Mouse (Mus musculus) hindbrain, embryonic 16.5 days (tissue): ENCODE data around the gene Cars2. TPM values are rescaled to one million over a fixed set of nuclear protein-coding genes. Genes with fewer than 3 reads are reported as not detected.

Experiments
- ATAC-seq: fragments of 200-750 bp; cut with Nextera tagmentation; 2 replicates; pipeline ENCODE4 v1.8.0; 2017; ENCODE audit warnings: moderate TSS enrichment, moderate library complexity
- H3K27ac ChIP-seq: fragments of 300-500 bp; sonication (generic); 2 replicates; pipeline ENCODE4 v1.5.1; 2014; ENCODE audit warnings: low read depth, mild to moderate bottlenecking, control low read depth, low read length, moderate library complexity
- H3K27me3 ChIP-seq: fragments of 300-500 bp; sonication (generic); replicated peaks from 2 replicates; pipeline ENCODE4 v1.6.1; 2014; ENCODE audit warnings: low read length; ENCODE audit not compliant: control insufficient read depth, insufficient read depth
- H3K36me3 ChIP-seq: fragments of 300-500 bp; sonication (generic); 2 replicates; pipeline ENCODE4 v1.6.1; 2014; ENCODE audit warnings: mild to moderate bottlenecking, low read length, moderate library complexity, mixed read lengths; ENCODE audit not compliant: control insufficient read depth, insufficient read depth
- H3K4me1 ChIP-seq: fragments of 300-500 bp; sonication (generic); 2 replicates; pipeline ENCODE4 v1.6.1; 2014; ENCODE audit warnings: low read depth, low read length; ENCODE audit not compliant: control insufficient read depth, insufficient read depth
- H3K4me2 ChIP-seq: fragments of 300-500 bp; sonication (generic); 2 replicates; pipeline ENCODE4 v1.6.1; 2014; ENCODE audit warnings: mild to moderate bottlenecking, low read length, control low read depth, moderate library complexity
- H3K4me3 ChIP-seq: fragments of 300-500 bp; sonication (generic); 2 replicates; pipeline ENCODE4 v1.5.1; 2014; ENCODE audit warnings: mild to moderate bottlenecking, low read length, control low read depth, moderate library complexity
- H3K9ac ChIP-seq: fragments of 300-500 bp; sonication (generic); 2 replicates; pipeline ENCODE4 v1.6.1; 2014; ENCODE audit warnings: low read depth, mild to moderate bottlenecking, control low read depth, low read length, moderate library complexity
- H3K9me3 ChIP-seq: fragments of 300-500 bp; sonication (generic); 2 replicates; pipeline ENCODE4 v1.6.1; 2014; ENCODE audit warnings: mild to moderate bottlenecking, low read length, moderate library complexity; ENCODE audit not compliant: control insufficient read depth
- WGBS: fragments of 180-500 bp; shearing (Covaris S2); extraction: QIAGEN DNeasy Blood & Tissue Kit; methylation state at CpG from one replicate; pipeline ENCODE4 v1.1.7; 2014; 5-methylcytosine and 5-hydroxymethylcytosine counted together
- polyA plus RNA-seq: library from polyadenylated mRNA; unstranded; fragments of >200 nt; fragmentation: Nextera tagmentation; extraction: Ambion mirVana; gene quantifications from 2 replicates; pipeline ENCODE4 v1.2.1, GENCODE M21; 2015

The Cars2 gene
- polyA plus RNA-seq, 1 experiment from 2014 or later: 25.2 TPM

GRCm38 (mm10) chr8:11481876-11482275 lies 68.7 kb downstream of the Cars2 start:
- peaks cover 12% of the 10 kb centered on the region for H3K4me1 ChIP-seq
- no peaks in the 10 kb centered on the region for H3K9me3 ChIP-seq
- no peaks in the 10 kb centered on the region for H3K36me3 ChIP-seq
- H3K9ac ChIP-seq: no peak overlapping the region
- no peak overlapping the region for H3K27ac ChIP-seq
- ATAC-seq: no peak
- no peak overlapping the region for H3K4me3 ChIP-seq
- WGBS: 48% methylated on average over 3 of the region's 3 CpGs
- peaks cover 27% of the 10 kb centered on the region for H3K27me3 ChIP-seq
- H3K4me2 ChIP-seq: no peak overlapping the region

- Histone ChIP-seq H3K4me2 (no peak overlapping the region), H3K27me3 (peaks cover 47% of the 10 kb centered on the region), H3K4me3 (no peak overlapping the region), H3K36me3 (no peaks in the 10 kb centered on the region), H3K27ac (no peak overlapping the region), H3K4me1 (peaks cover 17% of the 10 kb centered on the region), H3K9ac (no peak overlapping the region), H3K9me3 (no peaks in the 10 kb centered on the region)
- 8% methylated on average over 14 of the region's 14 CpGs for WGBS
- ATAC-seq: no peak
Observed at GRCm38 (mm10) chr8:11479591-11479990, 71.0 kb downstream of the Cars2 start.

DNA sequence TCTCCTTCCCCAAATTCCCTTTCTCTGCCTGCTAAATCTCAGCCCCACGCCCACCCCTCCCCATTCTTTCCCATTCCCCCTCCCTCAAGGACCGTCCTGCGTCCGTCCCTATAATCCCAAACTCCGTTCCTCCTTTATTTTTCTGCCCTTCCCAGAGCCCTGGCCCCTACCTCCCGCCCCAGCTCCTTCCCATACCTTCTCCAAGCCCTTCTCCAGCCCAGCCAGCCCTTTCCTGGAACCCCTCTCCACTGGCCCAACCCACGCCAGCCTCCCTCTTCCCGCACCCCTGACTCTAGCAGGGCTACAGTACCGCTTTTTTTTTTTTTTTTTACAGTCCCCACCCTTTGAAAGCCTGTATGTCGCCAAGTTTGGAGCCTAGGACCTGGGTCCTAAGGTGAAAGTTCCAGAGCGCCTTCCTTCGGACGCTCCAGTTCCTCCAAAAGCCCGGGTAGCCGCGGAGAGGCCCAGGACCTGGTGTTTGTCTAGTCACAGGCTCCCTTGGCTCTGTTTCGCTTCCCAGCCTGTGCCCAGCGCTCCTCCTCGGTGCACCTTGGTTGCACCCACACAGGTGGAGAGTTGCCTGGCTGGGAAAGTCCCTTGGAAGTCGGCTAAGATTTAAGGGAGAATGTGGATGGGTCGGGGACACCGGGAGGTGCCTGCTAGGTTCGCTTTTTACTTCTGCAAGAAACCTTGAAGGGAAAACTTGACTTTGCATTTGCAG lies 71.6 kb downstream of the Cars2 start:
- peaks cover 47% of the 10 kb centered on the region for H3K27me3 ChIP-seq
- no peaks in the 10 kb centered on the region for H3K9me3 ChIP-seq
- H3K4me3 ChIP-seq: peak overlapping the region; percentile 57
- H3K27ac ChIP-seq: no peak overlapping the region
- peaks cover 17% of the 10 kb centered on the region for H3K4me1 ChIP-seq
- no peak for ATAC-seq
- H3K36me3 ChIP-seq: no peaks in the 10 kb centered on the region
- WGBS: 3% methylated on average over 23 of the region's 23 CpGs
- no peak overlapping the region; the same call in 1 of the 2 replicates for H3K9ac ChIP-seq
- H3K4me2 ChIP-seq: peak overlapping the region; percentile 100

DNA sequence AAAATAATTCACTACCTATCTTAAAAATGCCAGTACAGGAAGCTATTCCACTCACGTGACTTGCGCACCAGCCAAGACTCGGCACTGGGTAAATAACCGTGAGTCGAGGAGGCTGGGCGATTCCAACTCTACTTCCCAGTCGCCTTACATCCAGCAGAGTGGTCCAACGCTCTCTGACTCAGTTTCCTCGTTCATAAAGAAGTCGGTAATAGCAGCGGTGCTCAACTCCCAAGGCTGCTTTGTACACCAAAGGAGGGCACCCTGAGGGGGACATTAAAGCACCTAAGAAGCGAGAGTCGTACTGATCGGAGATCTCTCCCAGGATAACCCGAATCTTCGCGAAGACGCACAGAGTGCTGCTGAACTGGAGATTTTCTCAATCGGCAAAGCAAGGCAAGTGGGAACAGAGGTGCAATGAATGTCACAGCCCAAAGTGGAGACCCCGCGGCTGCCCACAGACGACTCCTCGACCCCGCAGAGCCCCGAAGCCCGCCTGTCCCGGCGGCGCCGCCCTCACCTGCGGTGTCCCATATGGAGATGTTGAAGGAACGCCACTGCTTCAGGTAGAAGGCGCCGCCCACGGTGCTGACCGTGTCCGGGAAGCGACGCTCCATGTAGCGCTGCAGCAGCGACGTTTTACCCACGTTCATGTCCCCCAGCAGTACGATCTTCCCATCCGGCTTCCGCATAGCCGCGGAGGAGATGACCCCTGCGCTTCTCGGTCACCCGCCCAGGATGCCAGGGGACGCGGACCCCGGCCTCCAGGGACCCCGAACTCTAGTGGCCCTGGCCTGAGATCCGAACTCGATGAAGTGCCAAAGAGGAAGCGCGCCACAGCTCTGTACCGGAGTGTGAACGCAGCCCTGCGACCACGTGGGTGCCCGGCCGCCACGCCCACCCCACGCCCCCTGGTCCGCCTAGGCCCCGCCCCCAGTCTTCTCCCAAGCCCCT lies 72.5 kb downstream of the Cars2 start, which contains the start of gene Rab20:
Gene Rab20, minus strand, starts transcription at position 900 of the 951 bp plus-strand sequence.
- ATAC-seq: peak; percentile 84
- WGBS: under 1% methylated on average over 64 of the region's 69 CpGs
- peaks cover 50% of the 10 kb centered on the region for H3K27me3 ChIP-seq

GRCm38 (mm10) chr8:11477178-11477553 lies 73.4 kb downstream of the Cars2 start:
- no peak for ATAC-seq
- 8% methylated on average over 9 of the region's 9 CpGs for WGBS
- peaks cover 50% of the 10 kb centered on the region for H3K27me3 ChIP-seq

More for the DNA sequence above, 72.5 kb downstream of the Cars2 start, which contains the start of gene Rab20:
- H3K36me3 ChIP-seq: no peaks in the 10 kb centered on the region
- H3K4me3 ChIP-seq: peak within 1 kb of the TSS; percentile 57
- H3K9me3 ChIP-seq: no peaks in the 10 kb centered on the region
- peak within 1 kb of the TSS; percentile 64 for H3K9ac ChIP-seq
- peak within 1 kb of the TSS; percentile 100 for H3K4me2 ChIP-seq
- peaks cover 17% of the 10 kb centered on the region for H3K4me1 ChIP-seq
- H3K27ac ChIP-seq: no peak within 1 kb of the TSS

GRCm38 (mm10) chr8:11476338-11477177 lies 74.0 kb downstream of the Cars2 start:
- Histone ChIP-seq H3K36me3 (no peaks in the 10 kb centered on the region), H3K9me3 (no peaks in the 10 kb centered on the region), H3K4me3 (peak overlapping the region; percentile 2), H3K27me3 (peaks cover 49% of the 10 kb centered on the region), H3K9ac (no peak overlapping the region), H3K4me1 (peaks cover 17% of the 10 kb centered on the region), H3K27ac (no peak overlapping the region), H3K4me2 (peak overlapping the region; percentile 100)
- WGBS: 7% methylated on average over 24 of the region's 24 CpGs
- no peak for ATAC-seq

More at GRCm38 (mm10) chr8:11477178-11477553, 73.4 kb downstream of the Cars2 start:
- no peak overlapping the region for H3K27ac ChIP-seq
- peak overlapping the region; percentile 2 for H3K4me3 ChIP-seq
- H3K9me3 ChIP-seq: no peaks in the 10 kb centered on the region
- H3K4me2 ChIP-seq: peak overlapping the region; percentile 100
- no peaks in the 10 kb centered on the region for H3K36me3 ChIP-seq
- H3K4me1 ChIP-seq: peaks cover 17% of the 10 kb centered on the region
- no peak overlapping the region for H3K9ac ChIP-seq

DNA sequence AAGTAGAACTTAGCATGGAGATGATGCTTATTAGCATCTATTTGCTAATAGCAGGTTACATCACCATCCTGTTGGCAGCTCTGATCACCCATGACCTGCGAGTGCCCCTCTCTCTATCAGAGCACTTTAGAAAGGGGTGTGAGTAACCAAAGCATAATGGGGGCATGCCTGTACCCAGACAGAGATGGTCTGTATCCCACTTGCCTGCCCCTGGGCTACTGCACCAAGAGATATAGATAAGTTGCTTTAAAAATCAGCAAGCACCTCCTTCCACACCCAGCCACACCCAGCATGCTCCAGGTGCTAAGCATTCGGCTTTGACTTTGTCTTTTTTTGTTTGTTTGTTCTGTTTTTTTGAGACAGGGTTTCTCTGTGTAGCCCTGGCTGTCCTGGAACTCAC lies 74.7 kb downstream of the Cars2 start:
- 24% methylated on average over 2 of the region's 2 CpGs for WGBS
- no peak overlapping the region for H3K4me3 ChIP-seq
- no peaks in the 10 kb centered on the region for H3K36me3 ChIP-seq
- no peak for ATAC-seq
- H3K27ac ChIP-seq: no peak overlapping the region
- peaks cover 46% of the 10 kb centered on the region for H3K27me3 ChIP-seq
- H3K9ac ChIP-seq: no peak overlapping the region
- H3K9me3 ChIP-seq: no peaks in the 10 kb centered on the region
- H3K4me2 ChIP-seq: no peak overlapping the region
- peaks cover 17% of the 10 kb centered on the region for H3K4me1 ChIP-seq

GRCm38 (mm10) chr8:11475397-11475796 lies 75.2 kb downstream of the Cars2 start:
- Histone ChIP-seq H3K4me3 (no peak overlapping the region), H3K36me3 (no peaks in the 10 kb centered on the region), H3K27ac (no peak overlapping the region), H3K27me3 (peaks cover 42% of the 10 kb centered on the region), H3K4me1 (peaks cover 17% of the 10 kb centered on the region), H3K9ac (no peak overlapping the region), H3K4me2 (no peak overlapping the region), H3K9me3 (no peaks in the 10 kb centered on the region)
- ATAC-seq: no peak
- 13% methylated on average over 9 of the region's 10 CpGs for WGBS
